Mouse (Mus musculus) right cerebral cortex, postnatal 25 days (tissue): ENCODE measurements around the gene Stfa2l1.
"Not testable (repeated sequence)": the region's sequence is repeated elsewhere in the genome, so short reads cannot be mapped to it uniquely, and the experiment has no call there.

Source experiments
- DNase-seq: peaks from one replicate; pipeline ENCODE4 v3.0.0; 2022

The Stfa2l1 gene

GRCm38 (mm10) chr16:36156402-36156975 is at the start of gene Stfa2l1:
Gene Stfa2l1, plus strand, starts transcription at chr16:36156811.
- DNase-seq: no peak

DNA sequence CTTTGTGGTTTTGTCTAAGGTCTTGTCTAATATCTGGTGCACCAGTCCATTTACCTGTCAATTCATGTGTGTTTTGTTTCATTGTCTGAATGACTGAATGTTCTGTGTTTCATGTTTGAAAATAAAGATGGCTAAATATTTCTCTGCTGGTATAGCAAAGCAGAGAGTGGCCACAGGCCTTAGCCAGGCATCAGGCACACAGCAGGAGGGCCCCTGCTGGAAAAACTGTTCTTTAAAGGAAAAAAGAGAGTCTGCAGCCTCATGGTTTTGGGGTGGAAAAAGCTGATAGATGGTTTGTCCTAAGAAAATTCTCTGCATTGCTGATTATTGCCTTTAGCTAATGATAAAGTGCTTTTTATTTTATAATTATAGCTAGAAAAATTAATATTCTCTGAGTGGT is 45.1 kb upstream of the Stfa2l1 start:
- not testable (repeated sequence) for DNase-seq

GRCm38 (mm10) chr16:36115751-36116150 is 40.9 kb upstream of the Stfa2l1 start:
- DNase-seq: not testable (repeated sequence)

DNA sequence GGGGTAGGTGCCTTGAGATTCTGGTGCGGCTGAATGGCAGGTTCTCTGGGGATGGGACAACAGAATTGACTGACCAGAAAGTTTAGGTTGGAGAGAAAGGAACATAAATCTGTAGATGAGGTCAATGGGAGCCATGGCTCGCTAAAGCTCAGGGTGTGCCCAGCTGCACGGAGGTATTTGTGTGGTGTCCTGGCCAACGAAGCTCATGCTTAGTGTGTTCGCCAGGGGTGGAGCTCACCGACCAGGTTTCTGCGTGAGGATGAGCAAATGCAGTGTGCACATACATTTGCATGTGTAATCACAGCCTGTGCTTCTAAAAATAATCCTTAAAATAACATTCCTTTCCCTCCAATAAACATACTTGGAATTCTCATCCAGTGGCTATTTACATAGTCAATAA is 28.5 kb upstream of the Stfa2l1 start:
- DNase-seq: no peak

GRCm38 (mm10) chr16:36131141-36131540 is 25.5 kb upstream of the Stfa2l1 start, which contains the start of gene Csta1:
Gene Csta1, minus strand, starts transcription at chr16:36131241.
- DNase-seq: no peak

GRCm38 (mm10) chr16:36138201-36138600 is 18.4 kb upstream of the Stfa2l1 start:
- DNase-seq: no peak

DNA sequence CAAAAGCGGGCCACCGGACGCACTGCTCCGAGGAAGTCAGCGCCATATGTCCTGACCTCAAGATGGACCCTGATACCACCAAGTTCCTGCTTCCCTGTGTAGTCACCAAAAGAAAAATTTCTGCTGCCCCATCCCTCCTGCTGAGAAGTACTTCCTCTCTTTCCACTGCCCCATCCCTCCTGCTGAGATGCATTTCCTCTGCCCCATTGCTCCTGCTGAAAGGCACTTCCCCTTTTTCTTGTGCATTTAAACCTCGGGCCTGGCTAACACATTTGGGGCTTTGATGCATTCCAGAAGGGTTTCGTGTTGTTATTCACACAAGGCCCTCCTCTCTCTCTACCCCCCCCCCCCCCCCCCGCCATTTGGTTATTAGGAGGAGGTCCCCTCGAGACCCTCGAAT is 11.2 kb downstream of the Stfa2l1 start:
- DNase-seq: not testable (repeated sequence)

GRCm38 (mm10) chr16:36176108-36176507 is 19.5 kb downstream of the Stfa2l1 start:
- DNase-seq: no peak

DNA sequence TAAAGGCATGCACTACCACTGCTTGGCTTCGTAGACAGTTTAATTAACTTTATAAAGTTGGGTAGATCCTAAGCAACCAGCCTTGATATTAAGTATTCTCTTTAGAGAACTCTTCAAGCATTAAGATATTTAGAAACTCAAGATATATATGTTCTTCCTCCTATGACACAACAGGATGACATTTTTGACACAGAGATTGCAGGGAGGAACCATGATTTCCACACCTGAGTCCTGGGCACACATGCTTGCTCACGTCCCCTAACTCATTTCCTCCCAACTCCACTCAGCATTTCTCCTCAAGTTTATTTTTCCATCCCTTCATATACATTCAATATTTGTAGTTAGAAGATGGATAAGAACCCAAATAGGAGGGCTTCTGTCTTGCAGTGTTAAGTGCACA is 23.3 kb downstream of the Stfa2l1 start:
- no peak for DNase-seq

DNA sequence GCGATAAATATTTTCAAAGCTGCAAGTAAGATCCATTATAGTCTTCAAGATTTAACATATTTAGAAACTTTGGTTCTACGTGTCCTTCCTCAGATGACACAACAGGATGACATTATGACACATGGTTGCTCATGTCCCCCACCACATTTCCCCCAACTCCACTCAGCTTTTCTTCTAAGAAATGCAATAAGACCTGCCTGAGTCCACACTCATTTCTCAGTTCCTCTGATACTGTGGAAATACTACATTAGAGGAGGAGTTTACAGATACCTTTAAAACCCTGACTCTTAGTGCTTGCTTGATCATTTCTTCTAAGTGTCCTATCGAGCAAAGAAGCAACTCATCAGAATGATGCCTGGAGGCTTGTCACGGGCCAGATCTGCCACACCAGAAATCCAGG is 27.3 kb downstream of the Stfa2l1 start, which contains the start of gene Gm5483:
Gene Gm5483 (plus strand): TSS at position 301 of the 400 bp plus-strand sequence.
- not testable (repeated sequence) for DNase-seq

DNA sequence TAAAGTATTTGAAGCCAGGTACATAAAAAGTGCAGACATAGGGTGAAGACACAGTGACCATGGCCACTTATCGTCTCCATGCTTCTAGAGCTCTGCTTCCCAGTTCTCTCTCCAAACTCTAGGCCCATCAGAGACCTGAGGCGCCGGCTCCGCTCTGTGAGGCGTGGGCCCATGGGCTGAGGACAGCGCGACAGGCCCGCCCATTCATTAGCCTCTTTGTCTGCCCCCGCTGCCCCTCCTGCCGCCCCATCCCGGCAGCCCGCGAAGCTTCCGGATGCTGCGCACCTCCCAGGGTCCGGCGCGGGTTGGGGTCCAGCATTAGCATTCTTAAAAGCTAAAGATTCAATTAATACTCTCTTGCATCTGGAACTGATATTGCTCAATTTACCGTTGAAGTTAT is 42.6 kb downstream of the Stfa2l1 start:
- no peak for DNase-seq

GRCm38 (mm10) chr16:36203846-36204245 is 47.2 kb downstream of the Stfa2l1 start:
- DNase-seq: no peak

GRCm38 (mm10) chr16:36205684-36206083 is 49.1 kb downstream of the Stfa2l1 start:
- DNase-seq: not testable (repeated sequence)

- no peak for DNase-seq
These were observed 53.4 kb downstream of the Stfa2l1 start, which contains the start of gene Gm5416 for GRCm38 (mm10) chr16:36209967-36210453. Gene Gm5416, plus strand, starts transcription at chr16:36210403.
